Mouse (Mus musculus): ENCODE results near the gene Etv6. TPM values are rescaled to one million over a fixed set of nuclear protein-coding genes. Genes with fewer than 3 reads are reported as not detected.

Etv6 gene
- polyA plus RNA-seq, 1 experiment from 2014 or later = 6.8 TPM

DNA sequence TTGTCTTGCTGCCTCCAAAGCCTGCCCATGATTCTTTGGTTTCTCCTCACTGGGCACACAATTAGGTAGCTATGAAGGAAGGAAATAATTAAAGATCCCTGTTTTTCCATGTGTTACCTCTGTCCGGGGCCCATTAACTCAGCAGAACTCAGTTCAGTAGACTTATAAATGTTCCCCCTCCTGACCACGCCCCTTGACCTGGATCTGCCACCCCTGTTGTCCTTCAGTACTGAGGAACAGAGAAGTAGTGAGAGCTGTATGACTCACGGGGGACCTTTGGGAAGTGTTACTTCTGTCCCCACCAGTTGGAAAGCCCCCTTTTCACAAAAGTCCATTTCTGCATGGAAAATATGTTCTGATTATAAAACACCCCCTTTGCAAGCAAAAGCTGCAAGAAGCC, 226.4 kb downstream of the Etv6 start:
- Histone ChIP-seq H3K4me3 (no peak overlapping the region), H3K4me2 (replicated peaks) (no peak overlapping the region), H3K27ac (replicated peaks) (no peak overlapping the region), H3K4me1 (no peaks in the 10 kb centered on the region), H3K9me3 (no peaks in the 10 kb centered on the region), H3K36me3 (peaks cover 8% of the 10 kb centered on the region; the same call in 1 of the 2 replicates), H3K9ac (replicated peaks) (no peak overlapping the region), H3K27me3 (no peaks in the 10 kb centered on the region)
- no peak for ATAC-seq (replicated peaks)
- 85% methylated on average over 3 of the region's 3 CpGs for WGBS

DNA sequence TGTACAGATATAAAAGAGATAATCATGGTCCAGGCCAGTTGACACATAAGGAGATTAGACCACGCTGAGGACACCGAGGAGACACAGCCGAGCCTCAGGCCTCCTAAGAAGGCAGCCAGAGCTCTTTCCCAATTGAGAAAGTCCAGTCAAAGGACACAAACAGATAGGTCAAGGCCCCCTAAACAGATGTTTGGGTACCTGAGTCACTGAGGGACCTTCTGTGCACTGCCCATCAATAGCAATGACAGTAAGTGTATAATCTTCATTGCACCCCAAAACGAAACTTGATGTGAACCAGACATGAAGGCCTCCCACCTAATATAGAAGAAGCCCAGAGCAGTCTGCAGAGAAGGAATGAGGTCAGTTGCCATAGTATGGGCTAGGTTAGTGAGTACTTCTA, 226.9 kb downstream of the Etv6 start:
- ATAC-seq (replicated peaks) = no peak
- Histone ChIP-seq H3K4me2 (replicated peaks) (no peak overlapping the region), H3K9ac (replicated peaks) (no peak overlapping the region), H3K4me1 (no peaks in the 10 kb centered on the region), H3K4me3 (no peak overlapping the region), H3K36me3 (peaks cover 8% of the 10 kb centered on the region; the same call in 1 of the 2 replicates), H3K27me3 (no peaks in the 10 kb centered on the region), H3K9me3 (no peaks in the 10 kb centered on the region), H3K27ac (replicated peaks) (no peak overlapping the region)
- 91% methylated on average over 4 of the region's 4 CpGs for WGBS

DNA sequence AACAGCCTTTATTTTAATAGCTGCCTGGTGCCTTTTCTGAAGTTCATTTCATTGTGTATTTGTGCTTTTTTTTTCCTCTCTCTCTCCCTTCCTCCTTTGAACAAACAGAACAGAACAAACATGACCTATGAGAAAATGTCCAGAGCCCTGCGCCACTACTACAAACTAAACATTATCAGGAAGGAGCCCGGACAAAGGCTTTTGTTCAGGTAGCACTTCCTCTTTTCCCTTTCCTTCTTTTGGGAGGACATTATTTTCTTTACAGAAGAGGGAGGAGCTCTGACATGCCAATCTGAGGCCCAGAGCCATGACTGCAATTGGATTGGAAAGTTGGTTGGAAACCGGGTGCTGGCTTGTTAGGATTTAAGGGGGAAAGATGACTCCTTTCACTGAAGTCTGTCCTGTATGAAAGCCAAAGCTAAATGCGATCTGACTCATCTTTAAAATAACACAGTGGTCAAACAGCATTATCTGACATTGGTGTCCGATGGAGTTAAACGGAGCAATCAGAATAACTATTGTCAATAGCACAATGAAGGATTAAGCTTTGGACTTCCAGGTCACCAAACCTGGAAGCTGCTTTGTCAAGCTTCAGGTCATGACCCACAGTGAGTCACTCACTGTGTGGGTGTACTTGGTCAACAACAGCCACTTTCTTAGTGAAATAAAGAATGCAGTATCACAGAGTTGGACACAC, 227.6 kb downstream of the Etv6 start:
- H3K9me3 ChIP-seq = no peaks in the 10 kb centered on the region
- 70% methylated on average over 6 of the region's 6 CpGs for WGBS
- no peak for ATAC-seq (replicated peaks)
- no peak overlapping the region for H3K4me3 ChIP-seq
- H3K4me2 ChIP-seq (replicated peaks) = no peak overlapping the region
- H3K27ac ChIP-seq (replicated peaks) = no peak overlapping the region
- no peaks in the 10 kb centered on the region for H3K4me1 ChIP-seq
- no peak overlapping the region for H3K9ac ChIP-seq (replicated peaks)
- peaks cover 8% of the 10 kb centered on the region; the same call in 1 of the 2 replicates for H3K36me3 ChIP-seq
- no peaks in the 10 kb centered on the region for H3K27me3 ChIP-seq

DNA sequence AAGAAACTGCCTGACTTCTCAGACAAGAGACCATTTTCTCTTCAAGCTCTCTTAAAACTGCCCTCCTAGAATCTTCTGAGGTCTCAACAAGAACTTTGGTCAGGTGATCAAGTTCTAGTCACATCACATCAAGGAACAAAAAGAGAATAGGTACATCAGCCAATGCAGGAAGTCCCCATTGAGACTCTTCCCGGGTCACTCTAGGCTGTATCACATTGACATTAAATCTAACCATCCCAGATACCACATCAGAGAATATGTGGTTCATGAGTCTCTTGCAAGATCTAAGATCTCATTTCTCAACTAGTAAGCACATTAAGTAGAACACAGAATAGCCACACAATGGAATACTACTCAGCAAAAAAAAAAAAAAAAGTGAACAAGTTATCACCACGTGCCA, 238.4 kb downstream of the Etv6 start:
- H3K4me3 ChIP-seq = no peak overlapping the region
- ATAC-seq (replicated peaks) = no peak
- 86% methylated on average over 2 of the region's 2 CpGs for WGBS
- no peaks in the 10 kb centered on the region; the same call in 1 of the 2 replicates for H3K36me3 ChIP-seq
- H3K27me3 ChIP-seq = no peaks in the 10 kb centered on the region
- H3K9ac ChIP-seq (replicated peaks) = no peak overlapping the region
- no peaks in the 10 kb centered on the region for H3K4me1 ChIP-seq
- no peak overlapping the region for H3K27ac ChIP-seq (replicated peaks)
- no peaks in the 10 kb centered on the region for H3K9me3 ChIP-seq
- no peak overlapping the region for H3K4me2 ChIP-seq (replicated peaks)

DNA sequence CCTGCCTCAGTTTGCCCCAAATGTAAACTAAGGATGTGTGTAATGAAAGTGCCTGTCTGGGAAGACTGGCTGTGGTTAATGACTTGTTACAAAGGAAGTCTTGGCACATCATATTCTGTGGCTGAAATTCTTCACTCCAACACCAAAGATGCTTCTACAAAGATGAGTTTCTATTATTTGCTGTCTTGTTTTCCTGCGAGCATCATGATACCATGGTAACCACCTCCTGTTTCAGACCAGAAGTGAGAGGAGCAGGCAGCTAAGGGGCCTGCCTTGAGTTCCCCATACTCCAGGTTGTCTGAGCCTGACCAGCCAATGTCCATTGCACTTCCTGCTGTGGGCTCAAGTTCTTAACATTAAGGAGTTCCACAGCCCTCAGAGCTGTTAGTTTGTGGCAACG, 241.5 kb downstream of the Etv6 start:
- Histone ChIP-seq H3K9ac (replicated peaks) (no peak overlapping the region), H3K4me2 (replicated peaks) (no peak overlapping the region), H3K4me3 (no peak overlapping the region), H3K9me3 (no peaks in the 10 kb centered on the region), H3K27ac (replicated peaks) (no peak overlapping the region), H3K4me1 (no peaks in the 10 kb centered on the region), H3K36me3 (no peaks in the 10 kb centered on the region), H3K27me3 (no peaks in the 10 kb centered on the region)
- no peak for ATAC-seq (replicated peaks)
- WGBS = 84% methylated on average over 2 of the region's 2 CpGs

DNA sequence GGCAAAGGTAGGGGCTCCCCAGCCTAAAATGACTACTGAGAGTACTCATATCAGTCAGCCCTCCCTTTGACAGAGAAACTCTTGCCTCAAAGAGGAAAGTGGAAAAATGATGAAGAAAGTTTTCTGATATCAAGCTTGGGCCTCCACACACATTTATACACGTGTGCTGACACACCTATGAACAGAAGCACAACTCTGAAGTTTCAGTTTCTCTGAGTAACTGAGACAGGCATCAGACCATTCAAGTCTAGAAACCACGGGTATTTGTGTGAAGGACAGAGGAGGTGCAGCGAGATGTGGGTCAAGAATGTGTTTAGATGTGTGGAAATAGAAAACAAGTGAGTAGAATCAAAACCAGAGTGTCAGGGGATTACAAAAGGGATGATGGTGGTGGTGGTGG, 246.6 kb downstream of the Etv6 start:
- H3K36me3 ChIP-seq = no peaks in the 10 kb centered on the region
- H3K9ac ChIP-seq (replicated peaks) = no peak overlapping the region
- H3K9me3 ChIP-seq = no peaks in the 10 kb centered on the region
- no peaks in the 10 kb centered on the region for H3K4me1 ChIP-seq
- no peaks in the 10 kb centered on the region for H3K27me3 ChIP-seq
- no peak for ATAC-seq (replicated peaks)
- no peak overlapping the region for H3K4me2 ChIP-seq (replicated peaks)
- H3K4me3 ChIP-seq = no peak overlapping the region
- WGBS = 80% methylated on average over 3 of the region's 3 CpGs
- no peak overlapping the region for H3K27ac ChIP-seq (replicated peaks)

DNA sequence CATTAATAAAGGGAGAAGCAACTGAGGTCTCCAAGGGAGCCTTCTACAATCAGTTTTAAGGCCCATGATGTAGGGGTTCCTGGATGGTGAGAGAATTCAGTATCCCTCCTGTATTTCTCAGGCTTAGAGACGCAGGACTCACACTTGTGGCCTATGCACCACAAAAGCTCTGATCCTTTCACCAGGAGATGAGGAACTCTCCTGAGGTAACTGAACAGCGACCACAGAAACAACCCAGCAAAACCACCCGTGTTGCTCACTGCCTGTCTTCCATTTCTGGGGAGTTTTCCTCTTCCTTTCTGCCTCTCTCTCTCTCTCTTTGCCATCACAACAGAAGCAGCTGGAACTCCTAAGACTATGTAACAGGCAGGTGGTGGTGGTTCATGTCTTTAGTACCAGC, 256.3 kb downstream of the Etv6 start:
- no peak overlapping the region for H3K4me2 ChIP-seq (replicated peaks)
- no peaks in the 10 kb centered on the region for H3K36me3 ChIP-seq
- ATAC-seq (replicated peaks) = no peak
- H3K27ac ChIP-seq (replicated peaks) = no peak overlapping the region
- no peaks in the 10 kb centered on the region for H3K9me3 ChIP-seq
- H3K9ac ChIP-seq (replicated peaks) = no peak overlapping the region
- 88% methylated on average over 3 of the region's 3 CpGs for WGBS
- no peaks in the 10 kb centered on the region for H3K4me1 ChIP-seq
- no peaks in the 10 kb centered on the region for H3K27me3 ChIP-seq
- H3K4me3 ChIP-seq = no peak overlapping the region

DNA sequence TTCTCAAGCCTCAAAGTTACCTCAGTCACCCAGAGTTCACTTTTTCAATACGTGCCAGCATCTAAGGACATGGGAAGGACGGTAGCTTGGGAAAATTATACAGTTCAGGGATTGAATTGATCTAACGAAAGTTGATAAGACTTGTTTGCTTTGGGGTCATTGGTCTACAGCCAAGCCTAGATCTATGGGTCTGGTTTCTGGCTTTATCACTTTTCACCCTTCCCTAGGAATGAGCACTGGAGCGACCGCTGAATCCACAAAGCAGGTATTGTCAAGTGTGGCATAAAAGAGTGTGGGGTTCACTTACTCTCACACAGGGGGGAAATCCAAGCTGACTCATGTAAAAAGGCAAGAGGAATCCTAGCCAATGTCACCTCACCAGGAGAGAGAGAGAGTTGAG, 256.9 kb downstream of the Etv6 start:
- no peaks in the 10 kb centered on the region for H3K27me3 ChIP-seq
- H3K4me1 ChIP-seq = no peaks in the 10 kb centered on the region
- no peak overlapping the region for H3K9ac ChIP-seq (replicated peaks)
- no peak overlapping the region for H3K27ac ChIP-seq (replicated peaks)
- no peak for ATAC-seq (replicated peaks)
- H3K9me3 ChIP-seq = no peaks in the 10 kb centered on the region
- no peaks in the 10 kb centered on the region for H3K36me3 ChIP-seq
- WGBS = 87% methylated on average over 5 of the region's 5 CpGs
- no peak overlapping the region for H3K4me2 ChIP-seq (replicated peaks)
- H3K4me3 ChIP-seq = no peak overlapping the region

DNA sequence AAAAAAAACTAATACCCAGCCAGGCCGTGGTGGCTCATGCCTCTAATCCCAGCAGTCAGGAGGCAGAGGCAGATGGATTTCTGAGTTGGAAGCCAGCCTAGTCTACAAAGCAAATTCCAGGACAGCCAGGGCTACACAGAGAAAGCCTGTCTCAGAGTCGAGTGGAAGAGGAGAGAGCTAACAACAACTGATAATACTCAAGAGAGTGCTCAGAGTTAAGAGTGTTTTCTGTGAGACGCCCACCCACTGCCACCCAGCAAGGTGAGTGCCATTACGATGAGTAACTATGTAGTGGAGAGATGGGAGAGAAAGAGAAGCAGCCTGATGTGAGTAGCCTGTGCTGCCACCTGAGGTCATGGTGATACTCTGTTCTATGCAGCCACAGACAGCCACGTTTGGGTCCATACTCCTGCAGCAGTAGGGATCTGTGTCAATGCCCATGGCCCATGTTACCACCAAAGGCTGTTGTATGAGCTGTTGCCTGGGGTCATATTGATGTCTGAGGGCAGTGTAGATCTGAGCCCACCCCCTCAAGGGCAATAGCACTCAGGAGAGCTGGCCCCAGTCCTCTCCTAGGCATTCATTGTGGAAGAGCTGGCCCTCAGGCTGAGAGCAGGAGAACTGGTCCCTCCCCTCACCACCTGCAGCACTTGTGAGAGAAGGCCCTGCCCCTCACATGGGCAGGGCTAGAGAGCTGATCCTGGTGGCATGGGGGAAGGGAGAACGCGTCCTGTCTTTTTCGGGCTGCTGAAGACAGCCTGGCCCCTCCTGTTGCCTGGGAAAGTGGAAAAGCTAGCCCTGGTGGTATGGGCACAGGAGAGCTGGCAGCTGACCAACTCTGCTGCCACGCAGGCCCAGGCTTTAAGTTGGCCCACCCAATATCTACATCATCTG, 258.4 kb downstream of the Etv6 start:
- Histone ChIP-seq H3K9ac (replicated peaks) (no peak overlapping the region), H3K36me3 (no peaks in the 10 kb centered on the region), H3K27ac (replicated peaks) (no peak overlapping the region), H3K9me3 (no peaks in the 10 kb centered on the region), H3K4me3 (no peak overlapping the region), H3K4me1 (no peaks in the 10 kb centered on the region), H3K4me2 (replicated peaks) (no peak overlapping the region), H3K27me3 (no peaks in the 10 kb centered on the region)
- WGBS = 41% methylated on average over 9 of the region's 9 CpGs
- ATAC-seq (replicated peaks) = no peak

DNA sequence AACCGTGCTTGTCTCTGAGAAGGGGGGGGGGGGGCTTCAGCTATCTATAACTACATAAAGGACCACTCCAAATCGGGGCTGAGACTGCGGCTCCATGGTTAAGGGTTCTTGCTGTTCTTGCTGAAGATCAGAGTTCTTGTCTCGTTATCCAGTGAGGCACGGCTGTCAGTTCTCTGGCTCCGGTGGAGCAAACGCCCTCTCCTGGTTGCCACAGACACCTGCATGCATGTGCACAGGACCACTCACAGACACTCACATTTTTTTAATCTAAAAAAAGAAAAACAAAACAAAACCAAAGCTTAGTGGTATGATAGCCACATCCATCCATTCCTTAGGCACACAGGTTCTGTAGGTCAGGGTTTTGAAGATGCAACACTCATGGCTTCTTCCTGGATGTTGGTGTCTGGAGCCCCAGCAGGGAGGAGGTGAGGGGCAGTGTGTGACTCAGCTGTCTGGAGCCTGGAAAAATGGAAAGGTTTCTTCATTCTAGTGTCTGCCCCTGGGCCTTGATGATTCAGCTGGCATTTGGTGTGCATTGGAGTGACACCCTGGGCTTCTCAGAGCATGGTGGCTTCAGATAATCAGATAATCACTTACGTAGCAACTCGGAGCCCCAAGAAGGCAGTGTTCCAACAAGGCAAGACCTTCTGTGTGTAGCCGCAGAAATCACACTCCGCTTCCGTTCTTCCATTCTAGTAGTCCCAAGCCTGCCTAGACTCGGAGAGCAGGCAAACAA, 262.6 kb downstream of the Etv6 start:
- Histone ChIP-seq H3K4me1 (no peaks in the 10 kb centered on the region), H3K9me3 (no peaks in the 10 kb centered on the region), H3K4me3 (no peak overlapping the region), H3K4me2 (replicated peaks) (no peak overlapping the region), H3K36me3 (no peaks in the 10 kb centered on the region), H3K27me3 (no peaks in the 10 kb centered on the region), H3K9ac (replicated peaks) (no peak overlapping the region), H3K27ac (replicated peaks) (no peak overlapping the region)
- no peak for ATAC-seq (replicated peaks)
- WGBS = 78% methylated on average over 13 of the region's 13 CpGs

DNA sequence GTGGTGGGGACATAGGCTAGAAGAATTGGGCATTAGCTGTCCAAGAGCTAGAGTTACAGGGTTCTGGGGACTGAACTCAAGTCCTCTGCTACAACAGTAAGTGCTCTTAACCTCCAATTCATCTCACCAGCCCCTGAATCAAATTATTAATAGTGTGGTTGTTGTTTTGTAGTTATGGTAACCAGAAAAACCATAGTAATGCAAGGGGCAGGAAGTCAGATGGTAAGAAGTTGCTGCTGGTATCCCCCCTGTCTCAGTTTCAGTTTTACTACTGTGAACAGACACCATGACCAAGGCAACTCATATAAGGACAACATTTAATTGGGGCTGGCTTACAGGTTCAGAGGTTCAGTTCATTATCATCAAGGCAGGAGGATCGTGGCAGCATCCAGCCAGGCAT, 266.5 kb downstream of the Etv6 start:
- Histone ChIP-seq H3K4me1 (no peaks in the 10 kb centered on the region), H3K4me3 (no peak overlapping the region), H3K4me2 (replicated peaks) (no peak overlapping the region), H3K27ac (replicated peaks) (no peak overlapping the region), H3K36me3 (no peaks in the 10 kb centered on the region), H3K9me3 (no peaks in the 10 kb centered on the region), H3K9ac (replicated peaks) (no peak overlapping the region), H3K27me3 (no peaks in the 10 kb centered on the region)
- 86% methylated on average over 1 of the region's 1 CpGs for WGBS
- no peak for ATAC-seq (replicated peaks)

DNA sequence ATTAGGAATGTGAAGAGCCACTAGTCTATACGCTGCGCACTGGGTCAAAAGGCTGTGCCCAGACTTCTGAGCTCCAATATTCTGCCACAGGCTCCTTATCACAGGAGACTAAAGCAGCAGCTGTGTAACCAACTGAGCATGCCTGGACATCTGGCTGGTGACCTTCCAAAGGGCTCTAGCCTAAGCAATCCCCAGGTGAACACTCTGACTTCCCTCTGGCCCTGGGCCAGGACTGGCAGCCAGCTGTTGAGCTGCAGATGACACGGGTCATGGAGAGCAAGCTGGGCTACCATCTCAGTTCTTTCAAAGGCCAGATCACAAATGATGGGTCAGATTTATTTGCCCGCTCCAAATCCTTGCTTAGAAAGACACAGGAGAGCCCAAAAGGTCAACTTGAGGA, 275.8 kb downstream of the Etv6 start:
- H3K4me2 ChIP-seq (replicated peaks) = no peak overlapping the region
- WGBS = 87% methylated on average over 4 of the region's 4 CpGs
- H3K27ac ChIP-seq (replicated peaks) = no peak overlapping the region
- ATAC-seq (replicated peaks) = no peak
- no peak overlapping the region for H3K4me3 ChIP-seq
- no peaks in the 10 kb centered on the region for H3K9me3 ChIP-seq
- no peaks in the 10 kb centered on the region for H3K36me3 ChIP-seq
- no peak overlapping the region for H3K9ac ChIP-seq (replicated peaks)
- H3K4me1 ChIP-seq = no peaks in the 10 kb centered on the region
- H3K27me3 ChIP-seq = no peaks in the 10 kb centered on the region

Data from forebrain, embryonic 15.5 days (tissue).